Mouse (Mus musculus) stomach, postnatal 0 days (tissue): ENCODE results near the gene Slc25a45. TPM values are rescaled to one million over a fixed set of nuclear protein-coding genes. Genes with fewer than 3 reads are reported as not detected.

Experiments used
- ATAC-seq: fragments of 200-750 bp; cut with Nextera tagmentation; 2 replicates; pipeline ENCODE4 v1.8.0; 2017; ENCODE audit not compliant: low FRiP score, low TSS enrichment
- DNase-seq: peaks from one replicate; pipeline ENCODE4 v3.0.0-alpha.2; 2016; ENCODE audit warnings: low spot score
- H3K27ac ChIP-seq: fragments of 300-500 bp; sonication (generic); replicated peaks from 2 replicates; pipeline ENCODE4 v1.5.1; 2014; ENCODE audit warnings: mild to moderate bottlenecking, control low read depth
- H3K27me3 ChIP-seq: fragments of 300-500 bp; sonication (generic); 2 replicates; pipeline ENCODE4 v1.6.1; 2014; ENCODE audit warnings: low read length; ENCODE audit not compliant: control insufficient read depth, insufficient read depth
- H3K36me3 ChIP-seq: fragments of 300-500 bp; sonication (generic); 2 replicates; pipeline ENCODE4 v1.6.1; 2014; ENCODE audit warnings: low read length, mixed read lengths; ENCODE audit not compliant: control insufficient read depth, insufficient read depth
- H3K4me1 ChIP-seq: fragments of 300-500 bp; sonication (generic); replicated peaks from 2 replicates; pipeline ENCODE4 v1.6.1; 2014; ENCODE audit warnings: antibody characterized with exemption; ENCODE audit not compliant: control insufficient read depth, insufficient read depth
- H3K4me2 ChIP-seq: fragments of 300-500 bp; sonication (generic); replicated peaks from 2 replicates; pipeline ENCODE4 v1.6.1; 2014; ENCODE audit warnings: low read depth, mild to moderate bottlenecking, control low read depth, moderate library complexity
- H3K4me3 ChIP-seq: fragments of 300-500 bp; sonication (generic); 2 replicates; pipeline ENCODE4 v1.5.1; 2014; ENCODE audit warnings: low read depth, low read length, control low read depth
- H3K9ac ChIP-seq: fragments of 300-500 bp; sonication (generic); 2 replicates; pipeline ENCODE4 v1.6.1; 2014; ENCODE audit warnings: mild to moderate bottlenecking, low read length, control low read depth, mixed read lengths
- H3K9me3 ChIP-seq: fragments of 300-500 bp; sonication (generic); 2 replicates; pipeline ENCODE4 v1.6.1; 2016; ENCODE audit warnings: low read length; ENCODE audit not compliant: control insufficient read depth
- CTCF ChIP-seq: IDR thresholded peaks from 2 replicates; pipeline ENCODE4 v1.5.1; 2016; ENCODE audit warnings: antibody characterized with exemption, low read depth, mild to moderate bottlenecking, moderate library complexity
- EP300 ChIP-seq: optimal IDR thresholded peaks from 2 replicates; pipeline ENCODE3; 2016; ENCODE audit warnings: antibody characterized with exemption
- WGBS: fragments of 180-500 bp; shearing (Covaris S2); extraction: QIAGEN DNeasy Blood & Tissue Kit; methylation state at CpG from one replicate; pipeline ENCODE4 v1.1.7; 2014; 5-methylcytosine and 5-hydroxymethylcytosine counted together
- polyA plus RNA-seq: library from polyadenylated mRNA; unstranded; fragments of >200 nt; fragmentation: Nextera tagmentation; extraction: Ambion mirVana; gene quantifications from 2 replicates; pipeline ENCODE4 v1.2.1, GENCODE M21; 2015

The Slc25a45 gene
- polyA plus RNA-seq, 1 experiment from 2014 or later, result 3.2 TPM

- TF ChIP-seq EP300, result no peak
- TF ChIP-seq CTCF, result no peak
- WGBS, result 87% methylated on average over 9 of the region's 9 CpGs
- Histone ChIP-seq H3K27me3 (no peaks in the 10 kb centered on the region), H3K4me3 (no peak overlapping the region), H3K27ac (no peak overlapping the region), H3K36me3 (peaks cover 9% of the 10 kb centered on the region; the same call in 1 of the 2 replicates), H3K4me2 (no peak overlapping the region), H3K9ac (no peak overlapping the region), H3K9me3 (no peaks in the 10 kb centered on the region), H3K4me1 (peaks cover 2% of the 10 kb centered on the region; the same call in 1 of the 2 replicates)
- ATAC-seq (no peak), DNase-seq (no peak)
Observed at GRCm38 (mm10) chr19:5856604-5857003, 21.0 kb upstream of the Slc25a45 start.

- Histone ChIP-seq H3K4me3 (no peak overlapping the region), H3K9me3 (no peaks in the 10 kb centered on the region), H3K9ac (no peak overlapping the region), H3K36me3 (peaks cover 20% of the 10 kb centered on the region), H3K4me1 (no peaks in the 10 kb centered on the region), H3K4me2 (no peak overlapping the region), H3K27ac (no peak overlapping the region), H3K27me3 (no peaks in the 10 kb centered on the region)
- WGBS, result 97% methylated on average over 14 of the region's 14 CpGs
- no peak for DNase-seq
- no peak for ATAC-seq
- TF ChIP-seq CTCF, result peak; percentile 28; the same call in 1 of the 2 replicates
- TF ChIP-seq EP300, result no peak
Observed at GRCm38 (mm10) chr19:5862335-5863085, 15.1 kb upstream of the Slc25a45 start.

- DNase-seq (no peak), ATAC-seq (no peak)
- Histone ChIP-seq H3K36me3 (peaks cover 20% of the 10 kb centered on the region), H3K9ac (no peak overlapping the region), H3K4me2 (no peak overlapping the region), H3K27me3 (no peaks in the 10 kb centered on the region), H3K4me3 (no peak overlapping the region), H3K9me3 (no peaks in the 10 kb centered on the region), H3K27ac (no peak overlapping the region), H3K4me1 (no peaks in the 10 kb centered on the region)
- TF ChIP-seq CTCF (no peak), EP300 (no peak)
- WGBS, result 96% methylated on average over 5 of the region's 5 CpGs
Observed at GRCm38 (mm10) chr19:5863776-5864175, 13.8 kb upstream of the Slc25a45 start.

GRCm38 (mm10) chr19:5864710-5865398 lies 12.8 kb upstream of the Slc25a45 start:
- Histone ChIP-seq H3K4me1 (no peaks in the 10 kb centered on the region), H3K27ac (no peak overlapping the region), H3K36me3 (peaks cover 20% of the 10 kb centered on the region), H3K27me3 (no peaks in the 10 kb centered on the region), H3K9ac (no peak overlapping the region), H3K4me2 (no peak overlapping the region), H3K9me3 (no peaks in the 10 kb centered on the region), H3K4me3 (no peak overlapping the region)
- 95% methylated on average over 20 of the region's 20 CpGs for WGBS
- DNase-seq (no peak), ATAC-seq (no peak)
- no peak for TF ChIP-seq EP300
- TF ChIP-seq CTCF, result no peak

GRCm38 (mm10) chr19:5868096-5868495 lies 9.5 kb upstream of the Slc25a45 start:
- Histone ChIP-seq H3K36me3 (peaks cover 3% of the 10 kb centered on the region), H3K27ac (no peak overlapping the region), H3K9ac (no peak overlapping the region), H3K27me3 (no peaks in the 10 kb centered on the region), H3K4me2 (no peak overlapping the region), H3K4me1 (no peaks in the 10 kb centered on the region), H3K9me3 (no peaks in the 10 kb centered on the region), H3K4me3 (no peak overlapping the region)
- whole genome bisulfite sequencing, result 69% methylated on average over 6 of the region's 6 CpGs
- TF ChIP-seq CTCF (no peak), EP300 (no peak)
- ATAC-seq, result no peak
- no peak for DNase-seq

GRCm38 (mm10) chr19:5871273-5871672 lies 6.3 kb upstream of the Slc25a45 start:
- no peaks in the 10 kb centered on the region; the same call in 1 of the 2 replicates for H3K4me1 ChIP-seq
- peak overlapping the region; percentile 27; the same call in 1 of the 2 replicates for H3K9ac ChIP-seq
- TF ChIP-seq CTCF (no peak), EP300 (no peak)
- no peak overlapping the region for H3K4me3 ChIP-seq
- H3K27me3 ChIP-seq, result no peaks in the 10 kb centered on the region
- no peaks in the 10 kb centered on the region; the same call in 1 of the 2 replicates for H3K36me3 ChIP-seq
- WGBS, result 30% methylated on average over 7 of the region's 7 CpGs
- H3K4me2 ChIP-seq, result no peak overlapping the region
- ATAC-seq (0 out of 2 replicates have a peak, but pooled peaks have one; percentile 7), DNase-seq (no peak)
- H3K9me3 ChIP-seq, result no peaks in the 10 kb centered on the region
- H3K27ac ChIP-seq, result peak overlapping the region; percentile 58
